Mouse (Mus musculus) myocyte (in vitro differentiated cells): ENCODE data around the gene Cbfa2t3.

Source experiments
- CEBPB ChIP-seq: IDR thresholded peaks from 2 replicates; pipeline ENCODE4 v1.6.1; 2011; ENCODE audit warnings: mild to moderate bottlenecking, moderate library complexity; ENCODE audit not compliant: poor library complexity, insufficient read depth, severe bottlenecking
- E2F4 ChIP-seq: IDR thresholded peaks from one replicate; pipeline ENCODE4 v1.6.1; 2011; ENCODE audit warnings: mild to moderate bottlenecking, control low read depth, moderate library complexity; ENCODE audit not compliant: insufficient read depth
- MAX ChIP-seq: IDR thresholded peaks from one replicate; pipeline ENCODE4 v1.6.1; 2011; ENCODE audit warnings: low read depth, mild to moderate bottlenecking, control low read depth
- MYOD1 ChIP-seq, 3 experiments: IDR thresholded peaks; one replicate each; pipeline ENCODE4 v1.6.1; 2011; ENCODE audit warnings: control low read depth in 2 of 3, low read depth in 2 of 3, mild to moderate bottlenecking in 2 of 3, moderate library complexity in 1 of 3; ENCODE audit not compliant: insufficient read length in 2 of 3, control insufficient read depth in 1 of 3
- MYOG ChIP-seq, 3 experiments: IDR thresholded peaks; one replicate each; pipeline ENCODE4 v1.6.1; 2011; ENCODE audit warnings: control low read depth in 2 of 3, low read depth in 2 of 3, mild to moderate bottlenecking in 2 of 3; ENCODE audit not compliant: insufficient read length in 2 of 3, control insufficient read depth in 1 of 3, insufficient read depth in 1 of 3
- POLR2A ChIP-seq: IDR thresholded peaks from one replicate; pipeline ENCODE4 v1.6.1; 2011; ENCODE audit warnings: low read depth, mild to moderate bottlenecking, control low read depth, moderate library complexity; ENCODE audit not compliant: insufficient read length
- POLR2AphosphoS2 ChIP-seq: IDR thresholded peaks from one replicate; pipeline ENCODE4 v1.6.1; 2011; ENCODE audit warnings: low read depth, control low read depth; ENCODE audit not compliant: insufficient read length
- REST ChIP-seq: IDR thresholded peaks from one replicate; pipeline ENCODE4 v1.6.1; 2011; ENCODE audit warnings: mild to moderate bottlenecking, control low read depth, moderate library complexity; ENCODE audit not compliant: insufficient read depth, insufficient read length
- SRF ChIP-seq: IDR thresholded peaks from one replicate; pipeline ENCODE4 v1.6.1; 2011; ENCODE audit warnings: low read depth; ENCODE audit not compliant: control insufficient read depth, insufficient read length
- TCF12 ChIP-seq: IDR thresholded peaks from one replicate; pipeline ENCODE4 v1.6.1; 2011; ENCODE audit warnings: mild to moderate bottlenecking, control low read depth; ENCODE audit not compliant: poor library complexity, insufficient read depth, severe bottlenecking
- TCF3 ChIP-seq: IDR thresholded peaks from one replicate; pipeline ENCODE4 v1.6.1; 2011; ENCODE audit warnings: low read depth, control low read depth; ENCODE audit not compliant: insufficient read length
- USF1 ChIP-seq: IDR thresholded peaks from one replicate; pipeline ENCODE4 v1.6.1; 2011; ENCODE audit warnings: low read depth, mild to moderate bottlenecking, control low read depth, moderate library complexity

GRCm38 (mm10) chr8:122600666-122601065, 98.2 kb downstream of the Cbfa2t3 start:
- no peak for TF ChIP-seq POLR2A
- TF ChIP-seq TCF12: no peak
- no peak for TF ChIP-seq USF1
- no peak for TF ChIP-seq MAX
- TF ChIP-seq SRF: no peak
- no peak for TF ChIP-seq POLR2AphosphoS2
- no peak for TF ChIP-seq MYOG (IDR thresholded peaks at IDR 0.05; ENCODE audit: control insufficient read depth in 1 of 3, insufficient read depth in 1 of 3, insufficient read length in 2 of 3, low read depth in 2 of 3)
- no peak for TF ChIP-seq CEBPB
- TF ChIP-seq REST: no peak
- no peak for TF ChIP-seq TCF3
- no peak for TF ChIP-seq E2F4
- TF ChIP-seq MYOD1 (IDR thresholded peaks at IDR 0.05; ENCODE audit: control insufficient read depth in 1 of 3, insufficient read length in 2 of 3, low read depth in 2 of 3): no peak
